Mouse (Mus musculus) heart, adult 2 months (tissue): ENCODE measurements at regions not wholly inside any gene's neighbourhood (a gene's known extent, or its start where the extent isn't known, plus 50 kb on each side); places are given as distances from the start of the nearest gene placed in this dataset.

Experiments
- DNase-seq, 2 experiments: peaks; one replicate each; pipeline ENCODE4 v3.0.0; 2021
- H3K27ac ChIP-seq: fragments of 200-600 bp; 2 replicates; pipeline ENCODE4 v1.8.1; 2022
- H3K27me3 ChIP-seq: fragments of 200-500 bp; 2 replicates; pipeline ENCODE4 v1.6.1; 2012; ENCODE audit warnings: mild to moderate bottlenecking, low read length, inconsistent platforms, mixed read lengths; ENCODE audit not compliant: control insufficient read depth, insufficient read depth
- H3K36me3 ChIP-seq: fragments of 200-500 bp; 2 replicates; pipeline ENCODE4 v1.6.1; 2012; ENCODE audit warnings: low read length, inconsistent platforms; ENCODE audit not compliant: control insufficient read depth, insufficient read depth
- H3K4me1 ChIP-seq: fragments of 200-500 bp; 2 replicates; pipeline ENCODE4 v1.6.1; 2011; ENCODE audit warnings: low read length; ENCODE audit not compliant: control insufficient read depth, insufficient read depth
- H3K4me3 ChIP-seq: fragments of 200-600 bp; 2 replicates; pipeline ENCODE4 v1.8.1; 2022
- H3K79me2 ChIP-seq: fragments of 200-500 bp; replicated peaks from 2 replicates; pipeline ENCODE4 v1.6.1; 2012; ENCODE audit warnings: mild to moderate bottlenecking, inconsistent platforms, low read length, moderate library complexity, mixed read lengths; ENCODE audit not compliant: control insufficient read depth, insufficient read depth
- H3K9ac ChIP-seq: fragments of 200-500 bp; 2 replicates; pipeline ENCODE4 v1.6.1; 2012; ENCODE audit warnings: low read depth, mild to moderate bottlenecking, control low read depth, inconsistent platforms, low read length, mixed read lengths
- CTCF ChIP-seq: fragments of 200-600 bp; IDR thresholded peaks from 2 replicates; pipeline ENCODE4 v1.8.1; 2022; ENCODE audit warnings: antibody characterized with exemption, mild to moderate bottlenecking, moderate library complexity
- EP300 ChIP-seq: fragments of 200-500 bp; IDR thresholded peaks from 2 replicates; pipeline ENCODE4 v1.6.1; 2011; ENCODE audit warnings: low read depth, low read length, control low read depth; ENCODE audit not compliant: insufficient read depth
- POLR2A ChIP-seq: fragments of 200-500 bp; IDR thresholded peaks from 2 replicates; pipeline ENCODE4 v1.6.1; 2011; ENCODE audit warnings: mild to moderate bottlenecking, low read depth, low read length, control low read depth; ENCODE audit not compliant: insufficient read depth
- WGBS: fragments of 180-500 bp; shearing (Covaris S2); methylation state at CpG from one replicate; pipeline ENCODE4 v1.1.7; 2018; 5-methylcytosine and 5-hydroxymethylcytosine counted together
- intact Hi-C: fragments of 180-260 bp; cut with DNase I; formaldehyde crosslinking; loops from one replicate; pipeline ENCODE4 v1.15.1; 2025

- WGBS: 73% methylated on average over 2 of the region's 2 CpGs
- no peaks in the 10 kb centered on the region for H3K36me3 ChIP-seq
Observed at GRCm38 (mm10) chr13:101025488-101025887, 192.3 kb upstream of the Slc30a5 start.

GRCm38 (mm10) chr13:101024971-101025370 lies 191.7 kb upstream of the Slc30a5 start:
- H3K36me3 ChIP-seq: no peaks in the 10 kb centered on the region
- TF ChIP-seq CTCF (no peak), POLR2A (no peak), EP300 (no peak)
- 92% methylated on average over 2 of the region's 2 CpGs for WGBS
- no peak overlapping the region for H3K27ac ChIP-seq
- intact Hi-C loops: no loop called here
- H3K4me1 ChIP-seq: no peaks in the 10 kb centered on the region
- H3K79me2 ChIP-seq: no peaks in the 10 kb centered on the region
- DNase-seq: no peak
- H3K4me3 ChIP-seq: no peak overlapping the region
- no peaks in the 10 kb centered on the region for H3K27me3 ChIP-seq
- H3K9ac ChIP-seq: no peak overlapping the region

More at GRCm38 (mm10) chr13:101025488-101025887, 192.3 kb upstream of the Slc30a5 start:
- Histone ChIP-seq H3K4me3 (no peak overlapping the region), H3K4me1 (no peaks in the 10 kb centered on the region), H3K27ac (no peak overlapping the region), H3K27me3 (no peaks in the 10 kb centered on the region), H3K79me2 (no peaks in the 10 kb centered on the region), H3K9ac (no peak overlapping the region)
- DNase-seq: no peak
- intact Hi-C loops: no loop called here
- TF ChIP-seq POLR2A: no peak
- no peak for TF ChIP-seq EP300
- TF ChIP-seq CTCF: no peak

- H3K27me3 ChIP-seq: no peaks in the 10 kb centered on the region
- DNase-seq: no peak
- no peaks in the 10 kb centered on the region for H3K4me1 ChIP-seq
- intact Hi-C loops: no loop called here
- H3K9ac ChIP-seq: no peak overlapping the region
- H3K4me3 ChIP-seq: no peak overlapping the region
- TF ChIP-seq POLR2A (no peak), EP300 (no peak), CTCF (no peak)
- WGBS: 49% methylated on average over 7 of the region's 7 CpGs
- no peak overlapping the region for H3K27ac ChIP-seq
- H3K36me3 ChIP-seq: no peaks in the 10 kb centered on the region
- no peaks in the 10 kb centered on the region for H3K79me2 ChIP-seq
Observed at GRCm38 (mm10) chr13:101019272-101019676, 186.0 kb upstream of the Slc30a5 start.

GRCm38 (mm10) chr13:101017041-101017440 lies 183.8 kb upstream of the Slc30a5 start:
- DNase-seq: peak in 1 of 2 experiments; percentile 33
- WGBS: 33% methylated on average over 6 of the region's 6 CpGs
- intact Hi-C loops: no loop called here

GRCm38 (mm10) chr13:101016181-101016580 lies 183.0 kb upstream of the Slc30a5 start:
- 38% methylated on average over 1 of the region's 1 CpGs for WGBS
- H3K36me3 ChIP-seq: no peaks in the 10 kb centered on the region
- intact Hi-C loops: no loop called here

More at GRCm38 (mm10) chr13:101017041-101017440, 183.8 kb upstream of the Slc30a5 start:
- Histone ChIP-seq H3K79me2 (no peaks in the 10 kb centered on the region), H3K27ac (no peak overlapping the region), H3K9ac (no peak overlapping the region), H3K36me3 (no peaks in the 10 kb centered on the region), H3K27me3 (no peaks in the 10 kb centered on the region), H3K4me3 (no peak overlapping the region), H3K4me1 (no peaks in the 10 kb centered on the region)
- TF ChIP-seq EP300 (no peak), CTCF (no peak), POLR2A (no peak)

GRCm38 (mm10) chr13:101015435-101015834 lies 182.2 kb upstream of the Slc30a5 start:
- Histone ChIP-seq H3K27ac (no peak overlapping the region), H3K9ac (no peak overlapping the region), H3K79me2 (no peaks in the 10 kb centered on the region), H3K36me3 (no peaks in the 10 kb centered on the region), H3K4me1 (no peaks in the 10 kb centered on the region), H3K4me3 (no peak overlapping the region), H3K27me3 (no peaks in the 10 kb centered on the region)
- intact Hi-C loops: no loop called here
- 89% methylated on average over 3 of the region's 3 CpGs for WGBS
- TF ChIP-seq EP300 (no peak), POLR2A (no peak), CTCF (no peak)
- no peak for DNase-seq

More at GRCm38 (mm10) chr13:101016181-101016580, 183.0 kb upstream of the Slc30a5 start:
- Histone ChIP-seq H3K27ac (no peak overlapping the region), H3K79me2 (no peaks in the 10 kb centered on the region), H3K4me3 (no peak overlapping the region), H3K27me3 (no peaks in the 10 kb centered on the region), H3K9ac (no peak overlapping the region), H3K4me1 (no peaks in the 10 kb centered on the region)
- TF ChIP-seq EP300 (no peak), POLR2A (no peak), CTCF (no peak)
- no peak for DNase-seq
